Mouse (Mus musculus) thymus, postnatal 4 days (tissue): Measurements from ENCODE around the gene Tectb.
"Not testable (repeated sequence)": the region's sequence is repeated elsewhere in the genome, so short reads cannot be mapped to it uniquely, and the experiment has no call there.

ENCODE experiments used
- DNase-seq: peaks from one replicate; pipeline ENCODE4 v3.0.0; 2021

Gene Tectb

GRCm38 (mm10) chr19:55180433-55180832 lies at the start of gene Tectb:
Gene Tectb (plus strand): TSS chr19:55180733.
- DNase-seq: no peak

GRCm38 (mm10) chr19:55131747-55132146 lies 48.8 kb upstream of the Tectb start:
- no peak for DNase-seq

GRCm38 (mm10) chr19:55132476-55132875 lies 48.1 kb upstream of the Tectb start:
- no peak for DNase-seq

GRCm38 (mm10) chr19:55134521-55134920 lies 46.0 kb upstream of the Tectb start:
- DNase-seq: no peak

GRCm38 (mm10) chr19:55135918-55136317 lies 44.6 kb upstream of the Tectb start:
- DNase-seq: no peak

GRCm38 (mm10) chr19:55136693-55137427 lies 43.7 kb upstream of the Tectb start:
- DNase-seq: no peak

- no peak for DNase-seq
Observed at GRCm38 (mm10) chr19:55137884-55138283, 42.6 kb upstream of the Tectb start.

GRCm38 (mm10) chr19:55138506-55138905 lies 42.0 kb upstream of the Tectb start:
- DNase-seq: no peak

GRCm38 (mm10) chr19:55139301-55139700 lies 41.2 kb upstream of the Tectb start:
- no peak for DNase-seq

- DNase-seq: no peak
Observed at GRCm38 (mm10) chr19:55143391-55144300, 36.9 kb upstream of the Tectb start.

- DNase-seq: no peak
Observed at GRCm38 (mm10) chr19:55144691-55145090, 35.8 kb upstream of the Tectb start.

- DNase-seq: no peak
Observed at GRCm38 (mm10) chr19:55145136-55145535, 35.4 kb upstream of the Tectb start.

GRCm38 (mm10) chr19:55147568-55147967 lies 33.0 kb upstream of the Tectb start:
- DNase-seq: no peak

- no peak for DNase-seq
Observed at GRCm38 (mm10) chr19:55148109-55148508, 32.4 kb upstream of the Tectb start.

GRCm38 (mm10) chr19:55149646-55150045 lies 30.9 kb upstream of the Tectb start:
- no peak for DNase-seq

- DNase-seq: not testable (repeated sequence)
Observed at GRCm38 (mm10) chr19:55152274-55152673, 28.3 kb upstream of the Tectb start.

- no peak for DNase-seq
Observed at GRCm38 (mm10) chr19:55152983-55153382, 27.6 kb upstream of the Tectb start.

GRCm38 (mm10) chr19:55157029-55157428 lies 23.5 kb upstream of the Tectb start:
- DNase-seq: no peak

- DNase-seq: no peak
Observed at GRCm38 (mm10) chr19:55158606-55159005, 21.9 kb upstream of the Tectb start.

GRCm38 (mm10) chr19:55159826-55160225 lies 20.7 kb upstream of the Tectb start:
- DNase-seq: no peak

- no peak for DNase-seq
Observed at GRCm38 (mm10) chr19:55162271-55162670, 18.3 kb upstream of the Tectb start.

- DNase-seq: no peak
Observed at GRCm38 (mm10) chr19:55164162-55164561, 16.4 kb upstream of the Tectb start.

- no peak for DNase-seq
Observed at GRCm38 (mm10) chr19:55165183-55165865, 15.2 kb upstream of the Tectb start.
